Mouse (Mus musculus) neural tube, embryonic 14.5 days (tissue): Measurements from ENCODE around the gene Gm21987. TPM values are rescaled to one million over a fixed set of nuclear protein-coding genes. Genes with fewer than 3 reads are reported as not detected.

ENCODE experiments used
- ATAC-seq: fragments of 200-750 bp; cut with Nextera tagmentation; 2 replicates; pipeline ENCODE4 v1.8.0; 2017; ENCODE audit warnings: low read depth, mild to moderate bottlenecking, moderate TSS enrichment, moderate library complexity
- H3K27ac ChIP-seq: fragments of 300-500 bp; sonication (generic); 2 replicates; pipeline ENCODE4 v1.5.1; 2014; ENCODE audit warnings: low read depth, mild to moderate bottlenecking, control low read depth, low read length, moderate library complexity, mixed read lengths
- H3K27me3 ChIP-seq: fragments of 300-500 bp; sonication (generic); 2 replicates; pipeline ENCODE4 v1.6.1; 2014; ENCODE audit warnings: low read length; ENCODE audit not compliant: control insufficient read depth, insufficient read depth
- H3K36me3 ChIP-seq: fragments of 300-500 bp; sonication (generic); 2 replicates; pipeline ENCODE4 v1.6.1; 2014; ENCODE audit warnings: low read length, mixed read lengths; ENCODE audit not compliant: control insufficient read depth, insufficient read depth
- H3K4me1 ChIP-seq: fragments of 300-500 bp; sonication (generic); 2 replicates; pipeline ENCODE4 v1.6.1; 2014; ENCODE audit warnings: low read length; ENCODE audit not compliant: control insufficient read depth, insufficient read depth
- H3K4me2 ChIP-seq: fragments of 300-500 bp; sonication (generic); 2 replicates; pipeline ENCODE4 v1.6.1; 2014; ENCODE audit warnings: mild to moderate bottlenecking, low read depth, low read length, control low read depth
- H3K4me3 ChIP-seq: fragments of 300-500 bp; sonication (generic); 2 replicates; pipeline ENCODE4 v1.5.1; 2014; ENCODE audit warnings: low read depth, low read length, control low read depth, mixed read lengths
- H3K9ac ChIP-seq: fragments of 300-500 bp; sonication (generic); replicated peaks from 2 replicates; pipeline ENCODE4 v1.6.1; 2014; ENCODE audit warnings: low read depth, mild to moderate bottlenecking, control low read depth, low read length, mixed read lengths
- H3K9me3 ChIP-seq: fragments of 300-500 bp; sonication (generic); 2 replicates; pipeline ENCODE4 v1.6.1; 2016; ENCODE audit warnings: low read length; ENCODE audit not compliant: control insufficient read depth
- WGBS: fragments of 180-500 bp; shearing (Covaris S2); extraction: QIAGEN DNeasy Blood & Tissue Kit; methylation state at CpG from one replicate; pipeline ENCODE4 v1.1.7; 2014; 5-methylcytosine and 5-hydroxymethylcytosine counted together
- polyA plus RNA-seq: library from polyadenylated mRNA; unstranded; fragments of >200 nt; fragmentation: Nextera tagmentation; extraction: Ambion mirVana; gene quantifications from 2 replicates; pipeline ENCODE4 v1.2.1, GENCODE M21; 2014

Gm21987 gene
- polyA plus RNA-seq, 1 experiment from 2014 or later: not detected

GRCm38 (mm10) chr16:38401468-38401867 is 54.6 kb downstream of the Gm21987 start:
- H3K9ac ChIP-seq: no peak overlapping the region
- WGBS: 90% methylated on average over 6 of the region's 6 CpGs
- no peak for ATAC-seq

GRCm38 (mm10) chr16:38403639-38404038 is 56.8 kb downstream of the Gm21987 start:
- Histone ChIP-seq H3K4me1 (peaks cover 11% of the 10 kb centered on the region; the same call in 1 of the 2 replicates), H3K9ac (no peak overlapping the region), H3K27me3 (no peaks in the 10 kb centered on the region), H3K4me3 (no peak overlapping the region), H3K9me3 (no peaks in the 10 kb centered on the region), H3K4me2 (no peak overlapping the region), H3K27ac (no peak overlapping the region), H3K36me3 (no peaks in the 10 kb centered on the region)
- ATAC-seq: no peak
- whole genome bisulfite sequencing: 88% methylated on average over 7 of the region's 7 CpGs

More at GRCm38 (mm10) chr16:38401468-38401867, 54.6 kb downstream of the Gm21987 start:
- Histone ChIP-seq H3K9me3 (no peaks in the 10 kb centered on the region), H3K4me3 (no peak overlapping the region), H3K4me2 (no peak overlapping the region), H3K36me3 (no peaks in the 10 kb centered on the region), H3K27ac (no peak overlapping the region), H3K27me3 (no peaks in the 10 kb centered on the region), H3K4me1 (peaks cover 11% of the 10 kb centered on the region; the same call in 1 of the 2 replicates)

GRCm38 (mm10) chr16:38406293-38406692 is 59.5 kb downstream of the Gm21987 start:
- no peak for ATAC-seq
- H3K36me3 ChIP-seq: no peaks in the 10 kb centered on the region
- H3K27me3 ChIP-seq: no peaks in the 10 kb centered on the region
- H3K4me1 ChIP-seq: no peaks in the 10 kb centered on the region
- no peak overlapping the region for H3K4me3 ChIP-seq
- WGBS: 76% methylated on average over 5 of the region's 5 CpGs
- no peak overlapping the region for H3K27ac ChIP-seq
- no peak overlapping the region for H3K9ac ChIP-seq
- H3K4me2 ChIP-seq: no peak overlapping the region
- H3K9me3 ChIP-seq: no peaks in the 10 kb centered on the region

GRCm38 (mm10) chr16:38406708-38407107 is 59.9 kb downstream of the Gm21987 start:
- H3K4me2 ChIP-seq: no peak overlapping the region
- no peaks in the 10 kb centered on the region for H3K4me1 ChIP-seq
- ATAC-seq: no peak
- no peak overlapping the region for H3K9ac ChIP-seq
- H3K4me3 ChIP-seq: no peak overlapping the region
- 85% methylated on average over 6 of the region's 6 CpGs for WGBS
- no peaks in the 10 kb centered on the region for H3K27me3 ChIP-seq
- H3K36me3 ChIP-seq: no peaks in the 10 kb centered on the region
- no peaks in the 10 kb centered on the region for H3K9me3 ChIP-seq
- no peak overlapping the region for H3K27ac ChIP-seq

GRCm38 (mm10) chr16:38407584-38407983 is 60.7 kb downstream of the Gm21987 start:
- Histone ChIP-seq H3K4me1 (no peaks in the 10 kb centered on the region), H3K36me3 (no peaks in the 10 kb centered on the region), H3K9ac (no peak overlapping the region), H3K27me3 (no peaks in the 10 kb centered on the region), H3K9me3 (no peaks in the 10 kb centered on the region), H3K4me2 (no peak overlapping the region), H3K27ac (no peak overlapping the region), H3K4me3 (no peak overlapping the region)
- no peak for ATAC-seq
- 35% methylated on average over 5 of the region's 5 CpGs for WGBS

- no peaks in the 10 kb centered on the region for H3K36me3 ChIP-seq
- no peaks in the 10 kb centered on the region for H3K9me3 ChIP-seq
- no peak overlapping the region for H3K9ac ChIP-seq
- H3K27ac ChIP-seq: no peak overlapping the region
- no peaks in the 10 kb centered on the region for H3K27me3 ChIP-seq
- no peak overlapping the region for H3K4me3 ChIP-seq
- ATAC-seq: no peak
- WGBS: 98% methylated on average over 7 of the region's 8 CpGs
- H3K4me2 ChIP-seq: no peak overlapping the region
- H3K4me1 ChIP-seq: no peaks in the 10 kb centered on the region
These were observed 61.6 kb downstream of the Gm21987 start for GRCm38 (mm10) chr16:38408416-38408815.

Other genes starting within 250 kb of the Gm21987 start
- gene Nr1i2, start 52.2 kb upstream of the Gm21987 start, polyA plus RNA-seq: not detected in 2 replicates
- 0.62 and 0.66 TPM in 2 replicates for gene Maats1, start 4.9 kb upstream of the Gm21987 start, polyA plus RNA-seq
- gene Cox17, start within 50 bp of the Gm21987 start, polyA plus RNA-seq: 82.0 and 91.6 TPM in 2 replicates
- gene Popdc2, start 15.2 kb downstream of the Gm21987 start, polyA plus RNA-seq: 0.62 and 0.71 TPM in 2 replicates
- gene Pla1a, start 86.1 kb downstream of the Gm21987 start, polyA plus RNA-seq: 0.47 and 0.70 TPM in 2 replicates
- gene Adprh, start 105.7 kb downstream of the Gm21987 start, polyA plus RNA-seq: 130 and 141 TPM in 2 replicates
- gene Cd80, start 108.5 kb downstream of the Gm21987 start, polyA plus RNA-seq: 0.67 and 0.74 TPM in 2 replicates
- gene Timmdc1, start 175.6 kb downstream of the Gm21987 start, polyA plus RNA-seq: 31.9 and 33.2 TPM in 2 replicates
- 57.0 and 64.2 TPM in 2 replicates for gene Poglut1, start 203.2 kb downstream of the Gm21987 start, polyA plus RNA-seq
- gene Tmem39a, start 211.7 kb downstream of the Gm21987 start, polyA plus RNA-seq: 30.8 and 44.0 TPM in 2 replicates